Mouse (Mus musculus): ENCODE results near the gene Ankrd27. TPM values are rescaled to one million over a fixed set of nuclear protein-coding genes. Genes with fewer than 3 reads are reported as not detected.

Gene Ankrd27
- polyA plus RNA-seq, 1 experiment, result 20.7 TPM

- H3K4me1 ChIP-seq (ENCODE audit: control insufficient read depth, insufficient read depth, low read length), result peaks cover 2% of the 10 kb centered on the region
- TF ChIP-seq CTCF (IDR thresholded peaks at IDR 0.05; ENCODE audit: control insufficient read depth, insufficient read depth, low read length), result no peak
- TF ChIP-seq POLR2A (IDR thresholded peaks at IDR 0.05; ENCODE audit: borderline replicate concordance, control insufficient read depth, low read depth, low read length), result no peak
- no peak overlapping the region for H3K4me3 ChIP-seq (replicated peaks; ENCODE audit: control insufficient read depth, low read depth, low read length)
- H3K27ac ChIP-seq (ENCODE audit: control insufficient read depth, insufficient read depth, low read depth, low read length, poor library complexity), result no peak overlapping the region
- WGBS, result 85% methylated on average over 5 of the region's 5 CpGs
Measured at GRCm38 (mm10) chr7:35602766-35603165, 16.7 kb downstream of the Ankrd27 start.

- 31% methylated on average over 10 of the region's 10 CpGs for WGBS
- no peak overlapping the region for H3K4me3 ChIP-seq (replicated peaks; ENCODE audit: control insufficient read depth, low read depth, low read length)
- H3K4me1 ChIP-seq (ENCODE audit: control insufficient read depth, insufficient read depth, low read length), result peaks cover 7% of the 10 kb centered on the region
- H3K27ac ChIP-seq (ENCODE audit: control insufficient read depth, insufficient read depth, low read depth, low read length, poor library complexity), result no peak overlapping the region
- no peak for TF ChIP-seq CTCF (IDR thresholded peaks at IDR 0.05; ENCODE audit: control insufficient read depth, insufficient read depth, low read length)
- TF ChIP-seq POLR2A (IDR thresholded peaks at IDR 0.05; ENCODE audit: borderline replicate concordance, control insufficient read depth, low read depth, low read length), result no peak
Measured at GRCm38 (mm10) chr7:35606816-35607215, 20.8 kb downstream of the Ankrd27 start.

DNA sequence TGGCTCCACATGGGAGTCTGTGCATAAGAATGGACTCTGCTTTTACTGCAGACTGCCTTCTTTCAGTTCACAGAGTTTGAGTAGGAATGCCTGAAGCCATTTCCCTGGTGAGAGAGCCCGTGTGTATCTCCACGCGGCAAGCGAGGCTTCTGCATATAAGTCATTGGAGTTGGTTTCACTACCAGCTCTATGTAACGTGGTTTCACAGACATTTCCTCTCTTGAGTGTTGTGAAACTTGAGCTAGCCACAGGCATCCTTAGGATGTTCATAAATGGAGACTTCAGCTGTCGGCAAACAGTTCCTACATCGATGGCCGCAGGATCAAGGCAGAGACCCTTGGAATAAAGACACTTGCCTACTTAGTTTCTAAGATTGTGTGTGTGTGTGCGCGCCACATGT lies 23.2 kb downstream of the Ankrd27 start:
- 44% methylated on average over 10 of the region's 10 CpGs for WGBS
- no peak for TF ChIP-seq CTCF (IDR thresholded peaks at IDR 0.05; ENCODE audit: control insufficient read depth, insufficient read depth, low read length)
- TF ChIP-seq POLR2A (IDR thresholded peaks at IDR 0.05; ENCODE audit: borderline replicate concordance, control insufficient read depth, low read depth, low read length), result no peak

DNA sequence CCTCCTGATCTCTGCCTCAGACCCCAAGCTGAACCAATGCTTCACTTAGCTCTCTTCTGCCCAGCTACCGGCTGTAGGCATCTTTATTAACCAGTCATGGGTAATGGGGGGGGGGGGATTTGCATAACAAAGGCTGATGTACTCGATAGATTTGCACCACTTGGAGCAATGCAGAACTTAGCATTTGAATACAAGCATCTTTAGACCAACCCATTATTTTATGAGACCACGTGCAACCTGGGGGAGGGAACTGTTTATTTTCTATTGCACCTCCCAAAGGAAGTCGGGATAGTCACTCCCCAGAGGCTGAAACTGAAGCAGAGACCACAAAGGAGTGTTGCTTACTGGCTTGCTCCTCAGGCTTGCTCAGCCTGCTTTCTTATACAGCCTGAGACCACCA lies 31.5 kb downstream of the Ankrd27 start:
- Histone ChIP-seq H3K27ac (ENCODE audit: control insufficient read depth, insufficient read depth, low read depth, low read length, poor library complexity) (no peak overlapping the region), H3K4me3 (replicated peaks; ENCODE audit: control insufficient read depth, low read depth, low read length) (no peak overlapping the region), H3K4me1 (ENCODE audit: control insufficient read depth, insufficient read depth, low read length) (no peaks in the 10 kb centered on the region)
- TF ChIP-seq POLR2A (IDR thresholded peaks at IDR 0.05; ENCODE audit: borderline replicate concordance, control insufficient read depth, low read depth, low read length) (no peak), CTCF (IDR thresholded peaks at IDR 0.05; ENCODE audit: control insufficient read depth, insufficient read depth, low read length) (no peak)
- 78% methylated on average over 4 of the region's 4 CpGs for WGBS

More for the DNA sequence above, 23.2 kb downstream of the Ankrd27 start:
- 0 out of 2 replicates have a peak overlapping the region, but pooled peaks have one; percentile 20 for H3K27ac ChIP-seq (ENCODE audit: control insufficient read depth, insufficient read depth, low read depth, low read length, poor library complexity)
- peaks cover 7% of the 10 kb centered on the region for H3K4me1 ChIP-seq (ENCODE audit: control insufficient read depth, insufficient read depth, low read length)
- H3K4me3 ChIP-seq (replicated peaks; ENCODE audit: control insufficient read depth, low read depth, low read length), result no peak overlapping the region

DNA sequence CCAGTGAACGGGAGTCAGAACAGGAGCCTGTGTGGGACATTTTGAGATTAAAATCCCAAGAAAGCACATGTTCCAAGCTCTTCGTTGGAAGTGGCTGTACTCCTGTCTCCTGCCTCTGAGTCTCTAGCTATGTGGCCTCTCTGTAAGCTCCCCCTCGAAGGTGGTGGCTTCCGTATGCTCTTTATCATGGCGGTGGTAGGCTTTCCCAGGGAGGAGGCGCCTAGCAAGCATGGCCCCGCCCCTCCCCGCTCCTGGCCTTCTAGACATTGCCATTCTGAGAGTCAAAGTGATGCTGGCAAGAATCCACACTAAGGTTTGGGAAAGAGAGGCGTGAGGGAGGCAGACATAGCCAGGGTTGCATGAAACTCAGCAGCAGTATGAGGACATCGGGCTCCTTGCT lies 36.6 kb downstream of the Ankrd27 start:
- Histone ChIP-seq H3K27ac (ENCODE audit: control insufficient read depth, insufficient read depth, low read depth, low read length, poor library complexity) (no peak overlapping the region), H3K4me3 (replicated peaks; ENCODE audit: control insufficient read depth, low read depth, low read length) (no peak overlapping the region), H3K4me1 (ENCODE audit: control insufficient read depth, insufficient read depth, low read length) (no peaks in the 10 kb centered on the region)
- TF ChIP-seq POLR2A (IDR thresholded peaks at IDR 0.05; ENCODE audit: borderline replicate concordance, control insufficient read depth, low read depth, low read length), result no peak
- no peak for TF ChIP-seq CTCF (IDR thresholded peaks at IDR 0.05; ENCODE audit: control insufficient read depth, insufficient read depth, low read length)
- 84% methylated on average over 10 of the region's 10 CpGs for WGBS

GRCm38 (mm10) chr7:35626038-35626437 lies 40.0 kb downstream of the Ankrd27 start:
- WGBS, result 91% methylated on average over 5 of the region's 5 CpGs
- H3K4me1 ChIP-seq (ENCODE audit: control insufficient read depth, insufficient read depth, low read length), result no peaks in the 10 kb centered on the region
- H3K27ac ChIP-seq (ENCODE audit: control insufficient read depth, insufficient read depth, low read depth, low read length, poor library complexity), result no peak overlapping the region
- no peak overlapping the region for H3K4me3 ChIP-seq (replicated peaks; ENCODE audit: control insufficient read depth, low read depth, low read length)
- TF ChIP-seq CTCF (IDR thresholded peaks at IDR 0.05; ENCODE audit: control insufficient read depth, insufficient read depth, low read length) (no peak), POLR2A (IDR thresholded peaks at IDR 0.05; ENCODE audit: borderline replicate concordance, control insufficient read depth, low read depth, low read length) (no peak)

GRCm38 (mm10) chr7:35627371-35627770 lies 41.3 kb downstream of the Ankrd27 start:
- TF ChIP-seq CTCF (IDR thresholded peaks at IDR 0.05; ENCODE audit: control insufficient read depth, insufficient read depth, low read length) (no peak), POLR2A (IDR thresholded peaks at IDR 0.05; ENCODE audit: borderline replicate concordance, control insufficient read depth, low read depth, low read length) (no peak)
- WGBS, result 89% methylated on average over 10 of the region's 10 CpGs
- no peak overlapping the region for H3K27ac ChIP-seq (ENCODE audit: control insufficient read depth, insufficient read depth, low read depth, low read length, poor library complexity)
- no peak overlapping the region for H3K4me3 ChIP-seq (replicated peaks; ENCODE audit: control insufficient read depth, low read depth, low read length)
- H3K4me1 ChIP-seq (ENCODE audit: control insufficient read depth, insufficient read depth, low read length), result no peaks in the 10 kb centered on the region

DNA sequence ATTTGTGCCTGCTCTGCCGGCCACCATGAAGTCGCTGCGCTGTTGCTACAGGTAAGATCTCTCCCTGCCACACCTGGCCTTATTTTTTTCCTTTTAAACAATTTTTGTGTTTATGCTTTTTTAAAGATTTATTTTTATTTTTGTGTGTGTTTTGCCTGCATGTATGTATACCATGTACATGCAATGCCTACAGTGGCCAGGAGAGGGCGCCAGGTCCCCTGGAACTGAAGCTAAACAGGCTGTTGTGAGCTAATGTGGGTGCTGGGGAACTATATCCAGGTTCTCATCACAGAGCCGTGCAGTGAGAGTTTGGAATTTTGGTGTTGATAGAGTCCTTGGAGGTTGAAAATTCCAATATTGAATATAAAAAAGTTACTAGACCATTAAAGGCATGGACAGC lies 42.5 kb downstream of the Ankrd27 start:
- WGBS, result 76% methylated on average over 5 of the region's 5 CpGs
- H3K4me1 ChIP-seq (ENCODE audit: control insufficient read depth, insufficient read depth, low read length), result no peaks in the 10 kb centered on the region
- H3K4me3 ChIP-seq (replicated peaks; ENCODE audit: control insufficient read depth, low read depth, low read length), result no peak overlapping the region
- TF ChIP-seq POLR2A (IDR thresholded peaks at IDR 0.05; ENCODE audit: borderline replicate concordance, control insufficient read depth, low read depth, low read length) (no peak), CTCF (IDR thresholded peaks at IDR 0.05; ENCODE audit: control insufficient read depth, insufficient read depth, low read length) (peak; percentile 90)
- no peak overlapping the region for H3K27ac ChIP-seq (ENCODE audit: control insufficient read depth, insufficient read depth, low read depth, low read length, poor library complexity)

GRCm38 (mm10) chr7:35636229-35636628 lies 50.2 kb downstream of the Ankrd27 start:
- Histone ChIP-seq H3K4me1 (ENCODE audit: control insufficient read depth, insufficient read depth, low read length) (no peaks in the 10 kb centered on the region), H3K27ac (ENCODE audit: control insufficient read depth, insufficient read depth, low read depth, low read length, poor library complexity) (no peak overlapping the region), H3K4me3 (replicated peaks; ENCODE audit: control insufficient read depth, low read depth, low read length) (no peak overlapping the region)
- 68% methylated on average over 6 of the region's 6 CpGs for WGBS
- TF ChIP-seq POLR2A (IDR thresholded peaks at IDR 0.05; ENCODE audit: borderline replicate concordance, control insufficient read depth, low read depth, low read length), result no peak
- peak; percentile 37 for TF ChIP-seq CTCF (IDR thresholded peaks at IDR 0.05; ENCODE audit: control insufficient read depth, insufficient read depth, low read length)
